ENCODE assay signal across 27 mouse cellular contexts in genomic region chr10:49519752-49520151, GRCm38 (mm10).
DNase-seq lines count a peak whose midpoint lies in the region; TF ChIP-seq lines count a peak whose summit lies in the region.
"Had no signal": no experiment of that assay in that cellular context is flagged by ENCODE, and none has a peak within 500 bp of the region (broad histone marks: within the 10 kb centered on the region; RNA-seq: fewer than 3 reads in every experiment).

No protein-coding gene starts in this region.

- no peak overlapping the region for H3K27ac ChIP-seq in heart, adult 2 months
- no peak overlapping the region for H3K27ac ChIP-seq in left cerebral cortex, adult 2 months
- H3K27ac ChIP-seq in MEL (ENCODE audit: control insufficient read depth, low read depth, low read length): no peak overlapping the region
- H3K27ac ChIP-seq: embryonic facial prominence, embryonic 13.5 days; forebrain, embryonic 13.5 days; limb, embryonic 15.5 days; liver, embryonic 14.5 days; lung, embryonic 15.5 days; stomach, embryonic 15.5 days had no signal

- TF ChIP-seq CTCF in heart, adult 2 months (IDR thresholded peaks at IDR 0.05): 0 out of 2 replicates have a peak, but pooled peaks have one; percentile 1
- TF ChIP-seq CTCF in left cerebral cortex, adult 2 months (IDR thresholded peaks at IDR 0.05): peak; percentile 61
- peak in 1 of 3 experiments; percentile 35; a peak in 2 of 6 replicates for TF ChIP-seq CTCF in MEL (IDR thresholded peaks at IDR 0.05 in 2 of 3, conservative IDR thresholded peaks at IDR 0.05 in 1 of 3; ENCODE audit: control insufficient read depth in 1 of 3, insufficient read depth in 1 of 3, low read depth in 2 of 3, low read length in 3 of 3, poor library complexity in 1 of 3, severe bottlenecking in 1 of 3)

- no peak for TF ChIP-seq EP300 in heart, adult 2 months (IDR thresholded peaks at IDR 0.05; ENCODE audit: insufficient read depth, low read depth, low read length)
- no peak for TF ChIP-seq EP300 in MEL (IDR thresholded peaks at IDR 0.05; ENCODE audit: low read depth in 1 of 2, low read length in 2 of 2)

- H3K4me1 ChIP-seq in heart, adult 2 months (ENCODE audit: control insufficient read depth, insufficient read depth, low read length): no peaks in the 10 kb centered on the region
- H3K4me1 ChIP-seq in MEL (ENCODE audit: control insufficient read depth in 1 of 2, insufficient read depth in 2 of 2, low read length in 2 of 2): no peaks in the 10 kb centered on the region
- H3K4me1 ChIP-seq: embryonic facial prominence, embryonic 13.5 days; forebrain, embryonic 13.5 days; limb, embryonic 15.5 days; lung, embryonic 15.5 days; stomach, embryonic 15.5 days had no signal

- no peaks in the 10 kb centered on the region for H3K79me2 ChIP-seq in heart, adult 2 months (replicated peaks; ENCODE audit: control insufficient read depth, insufficient read depth, low read length)
- H3K79me2 ChIP-seq in MEL (ENCODE audit: control insufficient read depth, insufficient read depth, low read length, poor library complexity): no peaks in the 10 kb centered on the region

- no peak overlapping the region for H3K4me3 ChIP-seq in heart, adult 2 months
- H3K4me3 ChIP-seq in left cerebral cortex, adult 2 months: no peak overlapping the region
- no peak overlapping the region for H3K4me3 ChIP-seq in MEL (ENCODE audit: control insufficient read depth in 1 of 2, insufficient read depth in 1 of 2, low read depth in 2 of 2, low read length in 2 of 2)
- H3K4me3 ChIP-seq: embryonic facial prominence, embryonic 13.5 days; erythroblast, embryonic 14.5 days; forebrain, embryonic 13.5 days; limb, embryonic 15.5 days; lung, embryonic 15.5 days; stomach, embryonic 15.5 days had no signal

- intact Hi-C loops in heart, adult 2 months (cut with DNase I): no loop called here
- intact Hi-C loops in heart, postnatal 14 days (cut with DNase I): no loop called here
- intact Hi-C loops in left cerebral cortex, adult 2 months (cut with DNase I): loop anchor here (10.0 kb wide), 1 partner anchor 265 kb away; no protein-coding TSS in a partner anchor

- peak; percentile 44 for TF ChIP-seq RAD21 in MEL (IDR thresholded peaks at IDR 0.05; ENCODE audit: low read depth, low read length)

- no peaks in the 10 kb centered on the region for H3K36me3 ChIP-seq in heart, adult 2 months (ENCODE audit: control insufficient read depth, insufficient read depth, low read length)
- no peaks in the 10 kb centered on the region for H3K36me3 ChIP-seq in MEL (ENCODE audit: control insufficient read depth in 1 of 2, insufficient read depth in 2 of 2, low read length in 2 of 2)
- H3K36me3 ChIP-seq: embryonic facial prominence, embryonic 13.5 days; limb, embryonic 15.5 days; lung, embryonic 15.5 days; stomach, embryonic 15.5 days had no signal

- DNase-seq in heart, adult 2 months: no peak
- DNase-seq in heart, postnatal 14 days: no peak
- no peak for DNase-seq in left cerebral cortex, adult 2 months (ENCODE audit: extremely low spot score in 1 of 2, low spot score in 2 of 2)
- no peak for DNase-seq in left cerebral cortex, adult 8-10 months (ENCODE audit: low spot score in 2 of 2)
- peak; percentile 1 for DNase-seq in MEL (ENCODE audit: low read depth, low spot score)
- no peak for DNase-seq in cerebellum, adult 9-11 months
- no peak for DNase-seq in c-Kit-positive CD71-positive TER-119-positive erythroid progenitor cells, embryonic 14.5 days (ENCODE audit: low spot score)
- DNase-seq: adrenal gland, adult 2 months; cerebellum, adult 18-20 months; cerebellum, postnatal 36 days; embryo, embryonic 11 days; gastrocnemius, postnatal 10 days; kidney, adult 2 months; kidney, postnatal 14 days; layer of hippocampus, adult 9-11 months; left cerebral cortex, postnatal 4 days; lung, postnatal 4 days; right cerebral cortex, adult 18-20 months; thymus, adult 2 months; thymus, postnatal 4 days had no signal

- 98% methylated on average over 1 of the region's 1 CpGs for WGBS in heart, adult 2 months

- no peak for TF ChIP-seq POLR2A in heart, adult 2 months (IDR thresholded peaks at IDR 0.05; ENCODE audit: insufficient read depth, low read depth, low read length)
- no peak for TF ChIP-seq POLR2A in MEL (IDR thresholded peaks at IDR 0.05; ENCODE audit: control insufficient read depth in 1 of 2, insufficient read depth in 1 of 2, low read depth in 1 of 2, low read length in 2 of 2, poor library complexity in 1 of 2)

- no peaks in the 10 kb centered on the region for H3K9me3 ChIP-seq in MEL (replicated peaks; ENCODE audit: insufficient read depth, low read length)
- H3K9me3 ChIP-seq: embryonic facial prominence, embryonic 13.5 days; forebrain, embryonic 13.5 days; limb, embryonic 15.5 days; lung, embryonic 15.5 days; stomach, embryonic 15.5 days had no signal

- H3K9ac ChIP-seq in heart, adult 2 months (ENCODE audit: low read depth, low read length): no peak overlapping the region
- no peak overlapping the region for H3K9ac ChIP-seq in MEL (ENCODE audit: control insufficient read depth, low read depth, low read length, poor library complexity, severe bottlenecking)
- H3K9ac ChIP-seq: embryonic facial prominence, embryonic 13.5 days; forebrain, embryonic 13.5 days; limb, embryonic 15.5 days; liver, embryonic 14.5 days; lung, embryonic 15.5 days; stomach, embryonic 15.5 days had no signal

- no peaks in the 10 kb centered on the region for H3K27me3 ChIP-seq in heart, adult 2 months (ENCODE audit: control insufficient read depth, insufficient read depth, low read length)
- H3K27me3 ChIP-seq in MEL (ENCODE audit: control insufficient read depth in 1 of 2, insufficient read depth in 2 of 2, low read length in 2 of 2): no peaks in the 10 kb centered on the region
- H3K27me3 ChIP-seq: embryonic facial prominence, embryonic 13.5 days; forebrain, embryonic 13.5 days; limb, embryonic 15.5 days; lung, embryonic 15.5 days; stomach, embryonic 15.5 days had no signal

TF ChIP-seq in MEL, 35 proteins besides CTCF, POLR2A, EP300 and RAD21:
- TF ChIP-seq ZC3H11A (IDR thresholded peaks at IDR 0.05; ENCODE audit: low read depth, low read length): peak; percentile 19; the same call in 1 of the 2 replicates
- no peak for TF ChIP-seq ZKSCAN1 (IDR thresholded peaks at IDR 0.05; ENCODE audit: low read depth, low read length)
- peak; percentile 41 for TF ChIP-seq SMC3 (IDR thresholded peaks at IDR 0.05; ENCODE audit: low read depth, low read length)
- no peak for TF ChIP-seq POLR2AphosphoS2 (IDR thresholded peaks at IDR 0.05; ENCODE audit: low read length)
- TF ChIP-seq GATA1 (IDR thresholded peaks at IDR 0.05; ENCODE audit: low read depth, low read length): no peak
- no peak for TF ChIP-seq ETS1 (IDR thresholded peaks at IDR 0.05; ENCODE audit: low read depth, low read length)
- no peak for TF ChIP-seq RCOR1 (IDR thresholded peaks at IDR 0.05; ENCODE audit: low read depth, low read length)
